Mouse (Mus musculus): Measurements from ENCODE around the gene Mlxip.

Gene Mlxip

DNA sequence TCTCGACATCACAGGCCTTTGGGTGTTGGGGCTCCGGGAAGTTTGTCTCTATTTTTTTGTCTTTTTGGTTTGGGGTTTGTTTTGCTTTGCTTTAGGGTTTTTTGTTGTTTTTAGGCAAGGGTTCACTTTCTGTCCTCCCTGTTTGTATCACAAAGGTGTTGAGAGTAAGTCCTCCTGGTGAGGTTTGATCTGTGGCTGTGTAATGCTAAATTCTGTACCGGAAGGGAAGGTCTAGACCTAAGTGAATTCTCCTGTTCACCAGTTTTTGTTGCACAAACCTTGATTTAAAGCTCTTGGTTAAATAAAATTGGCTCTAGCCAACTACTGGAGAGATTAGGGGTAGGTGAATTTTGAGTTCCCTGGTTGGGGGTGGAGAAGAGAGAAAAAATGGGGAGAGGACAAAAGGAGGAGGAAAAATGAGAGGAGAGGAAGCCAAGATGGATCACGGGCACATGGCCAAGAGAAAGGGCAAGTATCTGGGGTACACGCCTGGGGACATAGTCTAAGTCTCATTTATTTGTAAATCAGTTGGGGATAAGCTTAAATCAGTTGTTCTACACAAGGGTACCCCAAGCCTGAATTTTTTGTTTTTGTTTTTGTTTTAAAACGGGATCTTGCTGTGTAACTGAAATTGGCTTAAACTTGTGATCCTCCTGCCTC, 18.7 kb upstream of the Mlxip start:
- POLR2A ChIA-PET, result interaction anchor here (0.6 to 4.1 kb wide), 35 partner anchors 8 to 540 kb away, joined by 3 to 31 read pairs (median 4); partner anchors contain the start of genes Mlxip (in 2 of the 4), Kntc1 (in 1 of the 4) and Rsrc2 (in 1 of the 4)
- CTCF ChIA-PET, result interaction anchor here (0.6 to 3.8 kb wide), 20 partner anchors 9 to 994 kb away, joined by 3 to 48 read pairs (median 5); partner anchors contain the start of gene Mlxip (in 1 of the 4)

DNA sequence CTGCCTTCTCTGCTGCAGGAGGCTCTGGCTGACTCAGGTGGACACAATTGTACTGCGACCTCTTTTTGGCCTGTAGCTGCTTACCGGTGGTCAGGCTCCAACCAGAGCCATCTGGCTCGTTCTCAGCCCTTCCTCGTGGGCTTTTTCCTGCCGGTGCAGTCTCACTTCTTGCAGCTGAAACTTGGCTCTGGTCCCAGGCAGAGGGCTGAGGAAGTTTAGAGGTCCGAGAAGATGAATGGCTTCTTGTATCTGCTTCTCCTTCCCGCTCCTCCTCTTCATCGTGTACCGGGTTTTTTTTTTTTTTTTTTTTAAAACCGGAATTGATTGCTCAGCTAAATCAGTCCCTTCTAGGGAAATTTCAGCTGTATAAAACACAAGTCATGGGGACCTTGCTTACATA, 18.0 kb upstream of the Mlxip start:
- POLR2A ChIA-PET, result interaction anchor here (0.6 to 4.1 kb wide), 34 partner anchors 9 to 373 kb away, joined by 3 to 31 read pairs (median 4); partner anchors contain the start of genes Mlxip (in 3 of the 4), Diablo (in 1 of the 4), Kntc1 (in 1 of the 4) and Rsrc2 (in 1 of the 4)
- CTCF ChIA-PET, result interaction anchor here (0.6 to 3.8 kb wide), 38 partner anchors 8 to 995 kb away, joined by 3 to 48 read pairs (median 4); partner anchors contain the start of genes Mlxip (in 2 of the 4), Wdr66 (in 2 of the 4), Bcl7a (in 1 of the 4) and Rhof (in 1 of the 4)

DNA sequence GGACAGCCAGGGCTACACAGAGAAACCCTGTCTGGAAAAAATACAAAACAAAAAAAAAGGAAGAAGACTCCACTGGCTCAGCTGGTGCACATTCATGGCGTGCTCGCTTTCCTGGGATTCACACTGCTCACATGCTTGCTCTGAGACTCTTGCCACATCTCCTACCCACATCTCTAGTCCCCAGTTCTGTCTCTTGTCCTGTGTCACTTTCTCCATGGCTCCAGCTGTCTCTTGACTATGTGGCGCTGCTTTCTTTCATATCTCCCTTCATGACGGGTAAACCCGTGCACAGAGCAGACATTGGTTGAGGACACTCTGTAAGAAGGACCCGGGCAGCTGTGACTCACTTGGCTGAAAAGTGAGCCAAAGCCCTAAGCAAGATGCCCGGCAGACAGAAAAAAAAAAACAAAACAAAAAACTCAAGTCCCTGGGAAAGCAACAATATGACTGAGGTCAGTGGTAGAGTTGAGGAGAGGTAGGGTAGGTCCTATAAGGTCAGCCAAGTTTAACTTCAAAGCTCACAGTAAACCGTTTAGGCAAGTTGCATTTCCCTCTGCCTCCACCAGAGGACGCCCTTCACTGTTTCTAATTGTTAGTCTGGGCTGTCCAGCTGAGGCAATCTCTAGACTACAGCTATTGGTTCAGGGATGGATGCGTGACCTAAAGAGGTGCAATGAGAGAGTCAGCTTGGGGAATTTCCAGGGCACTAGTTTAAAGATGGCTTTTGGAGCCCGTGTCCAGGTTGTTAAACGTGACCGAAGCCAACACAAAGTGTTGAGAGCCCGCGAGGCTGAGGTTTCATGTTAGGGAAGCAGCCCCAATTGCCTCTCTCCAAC, 17.3 kb upstream of the Mlxip start:
- CTCF ChIA-PET, result interaction anchor here (0.5 to 3.8 kb wide), 90 partner anchors 8 to 1305 kb away, joined by 3 to 48 read pairs (median 4); partner anchors contain the start of genes Mlxip (in 3 of the 4), Wdr66 (in 2 of the 4), Bcl7a (in 1 of the 4) and Rhof (in 1 of the 4)
- POLR2A ChIA-PET, result interaction anchor here (0.5 to 4.1 kb wide), 42 partner anchors 8 to 372 kb away, joined by 3 to 31 read pairs (median 4); partner anchors contain the start of genes Mlxip (in 3 of the 4), Diablo (in 2 of the 4), Kntc1 (in 1 of the 4) and Rsrc2 (in 1 of the 4)

DNA sequence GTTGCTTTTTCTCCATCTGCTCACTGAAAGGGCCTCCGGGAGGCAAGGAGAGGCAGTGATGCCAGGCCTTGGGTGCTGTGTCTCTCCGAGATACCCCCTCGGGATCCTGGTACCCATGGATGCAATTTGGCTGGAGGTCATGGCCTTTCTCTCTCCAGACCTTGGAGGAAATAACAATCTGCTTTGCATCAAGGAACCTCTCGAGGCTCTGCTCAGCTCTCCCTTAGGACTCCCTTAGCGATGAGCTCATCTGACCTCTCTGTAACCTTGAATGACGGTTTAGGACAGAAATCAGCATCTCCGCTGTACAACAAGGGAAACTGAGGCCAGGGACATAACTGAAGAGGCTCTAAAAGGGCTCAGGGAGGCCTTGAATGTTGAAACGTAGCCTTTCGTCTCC, 15.9 kb upstream of the Mlxip start:
- ChIA-PET POLR2A (interaction anchor here in 3 of 4 experiments (0.9 to 4.1 kb wide), 6 partner anchors 10 to 121 kb away, joined by 3 to 31 read pairs (median 4); partner anchors contain the start of gene Mlxip (in 2 of the 3)), CTCF (interaction anchor here in 3 of 4 experiments (0.5 to 3.8 kb wide), 9 partner anchors 10 to 257 kb away, joined by 3 to 28 read pairs (median 9); partner anchors contain the start of gene Mlxip (in 2 of the 3))

DNA sequence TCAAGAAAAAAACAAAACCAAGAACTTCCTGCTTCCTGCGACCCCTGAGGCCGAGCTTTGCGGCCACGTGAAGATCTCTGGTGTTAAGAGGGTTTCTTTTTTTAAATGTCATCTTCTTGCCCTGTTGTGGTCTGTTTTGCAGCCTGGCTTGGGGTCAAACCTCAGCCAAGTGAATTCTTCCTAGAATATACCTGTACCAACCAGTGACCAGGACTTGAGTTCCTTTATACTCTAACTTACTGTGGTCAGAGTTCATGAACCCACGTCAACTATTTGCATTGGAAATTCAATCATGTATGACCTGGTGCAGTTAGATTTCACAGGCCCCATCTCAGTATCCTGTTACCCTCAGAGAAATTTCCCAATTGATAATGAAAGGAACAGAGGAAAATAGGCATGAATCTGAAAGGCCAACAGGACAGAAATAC, 15.1 kb upstream of the Mlxip start:
- CTCF ChIA-PET, result interaction anchor here in 3 of 4 experiments (0.5 to 1.4 kb wide), 5 partner anchors 11 to 258 kb away, joined by 3 to 12 read pairs (median 5); partner anchors contain the start of gene Mlxip (in 1 of the 3)
- POLR2A ChIA-PET, result interaction anchor here in 1 of 4 experiments (0.9 kb wide), 1 partner anchor 57 kb away, joined by 3 read pairs; no protein-coding TSS in a partner anchor

DNA sequence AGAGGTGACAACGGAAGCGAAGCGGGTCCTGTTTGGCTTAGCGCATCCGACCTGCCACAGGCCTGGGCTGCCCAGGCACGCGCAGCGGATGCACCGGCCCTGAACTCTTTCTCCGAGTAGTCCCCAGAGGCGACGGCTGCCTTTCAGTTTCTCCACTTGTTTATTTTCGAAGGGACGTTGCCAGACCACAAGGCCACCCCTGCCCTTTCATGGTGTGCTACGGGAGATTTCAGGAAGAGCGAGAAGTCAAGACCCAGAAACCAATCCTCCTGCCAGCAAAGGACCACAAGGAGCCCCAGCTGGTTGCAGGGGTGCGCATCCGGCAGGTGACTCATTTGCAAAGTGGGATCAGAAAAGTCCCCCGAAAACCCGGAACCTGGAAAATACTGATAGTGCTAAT, 12.6 kb upstream of the Mlxip start:
- POLR2A ChIA-PET, result interaction anchor here in 3 of 4 experiments (0.9 to 1.8 kb wide), 3 partner anchors 9 to 13 kb away, joined by 3 to 8 read pairs (median 4); partner anchors contain the start of gene Mlxip (in 2 of the 3)
- CTCF ChIA-PET, result interaction anchor here in 3 of 4 experiments (0.6 to 1.4 kb wide), 4 partner anchors 13 to 322 kb away, joined by 3 to 11 read pairs (median 4); no protein-coding TSS in a partner anchor

DNA sequence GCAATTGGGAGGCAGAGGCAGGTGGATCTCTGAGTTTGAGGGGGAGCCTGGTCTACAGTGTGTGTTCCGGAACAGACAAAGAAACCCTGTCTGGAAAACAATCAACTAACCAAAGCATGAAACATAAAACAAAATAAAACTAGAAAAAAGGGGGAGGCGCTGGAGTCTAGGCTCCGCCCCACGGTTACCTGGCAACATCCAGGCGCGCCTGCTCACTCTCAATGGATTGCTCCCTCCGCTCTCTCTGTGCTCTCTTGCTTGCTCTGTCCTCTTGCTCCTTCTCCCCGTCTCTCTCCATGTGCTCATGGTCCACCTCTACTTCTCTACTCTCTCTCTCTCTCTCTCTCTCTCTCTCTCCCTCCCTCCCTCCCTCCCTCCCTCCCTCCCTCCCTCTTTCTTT, 11.9 kb upstream of the Mlxip start:
- POLR2A ChIA-PET, result interaction anchor here in 2 of 4 experiments (1.5 to 1.8 kb wide), 2 partner anchors 8 to 12 kb away, joined by 4 to 8 read pairs; partner anchors contain the start of gene Mlxip (in 1 of the 2)
- CTCF ChIA-PET, result interaction anchor here in 2 of 4 experiments (0.6 to 1.4 kb wide), 2 partner anchors 14 to 110 kb away, joined by 3 to 11 read pairs; no protein-coding TSS in a partner anchor

DNA sequence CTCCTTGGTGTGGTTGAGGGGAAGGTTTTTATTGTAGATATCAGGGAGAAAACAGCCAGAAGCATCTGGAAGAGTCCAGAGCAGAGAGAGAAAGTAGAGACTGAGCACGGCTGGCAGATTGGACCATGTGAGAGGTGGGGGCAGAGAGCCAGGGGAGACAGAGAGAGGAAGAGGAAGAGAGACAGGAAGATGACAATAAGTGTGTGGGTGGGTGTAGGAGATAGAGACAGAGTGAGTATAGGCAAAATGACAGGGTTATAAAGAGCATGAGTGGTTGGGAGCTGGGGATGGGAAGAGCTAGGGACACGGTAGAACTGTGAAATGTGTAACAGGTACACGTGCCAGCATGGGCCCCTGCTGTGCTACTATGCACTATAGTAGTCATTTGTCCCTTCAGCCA, 6.1 kb upstream of the Mlxip start:
- ChIA-PET POLR2A (interaction anchor here in 2 of 4 experiments (0.8 to 1.3 kb wide), 5 partner anchors 10 to 52 kb away, joined by 3 read pairs; no protein-coding TSS in a partner anchor), CTCF (no interaction called here)

DNA sequence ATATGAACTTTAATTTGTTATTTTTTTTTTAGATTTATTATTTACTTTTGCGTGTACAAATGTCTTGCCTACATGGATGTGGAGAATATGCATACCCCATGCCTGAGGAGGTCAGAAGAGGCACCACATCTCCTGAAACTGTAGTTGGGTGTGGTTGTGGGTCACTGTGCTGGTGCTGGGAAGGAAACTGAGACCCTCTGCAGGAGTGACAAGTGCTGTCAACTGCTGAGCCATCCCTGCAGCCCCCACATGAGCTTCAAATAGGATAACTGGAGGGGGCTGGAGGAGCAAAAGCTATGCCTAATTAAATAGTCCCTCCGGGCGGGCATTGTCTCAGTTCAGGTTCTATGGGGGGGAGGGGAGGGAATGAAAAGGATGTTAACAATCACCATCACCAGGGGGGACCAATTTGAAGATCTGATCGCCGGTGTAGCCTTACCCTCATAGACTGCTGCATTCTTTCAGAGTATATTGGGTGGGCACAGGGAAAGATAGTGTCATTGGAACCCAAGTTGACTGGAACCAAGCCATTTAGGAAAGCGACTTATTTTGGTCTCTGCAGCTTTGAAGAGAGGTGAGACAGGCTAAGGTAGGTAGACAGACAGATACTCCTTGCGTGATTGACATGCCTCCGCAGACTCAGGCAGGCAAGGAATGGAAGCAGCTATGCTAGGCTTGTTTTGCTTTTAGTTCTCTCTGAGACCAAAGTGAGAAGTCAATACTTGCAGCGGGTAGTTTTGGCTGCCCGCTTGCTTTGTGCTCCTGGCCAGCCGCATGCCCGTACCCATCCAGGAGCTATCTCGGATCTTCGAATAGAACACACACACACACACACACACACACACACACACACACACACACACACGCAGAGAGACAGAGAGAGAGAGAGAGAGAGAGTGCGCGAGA, 3.8 kb upstream of the Mlxip start:
- POLR2A ChIA-PET, result interaction anchor here in 3 of 4 experiments (0.6 to 1.1 kb wide), 10 partner anchors 9 to 251 kb away, joined by 3 to 6 read pairs (median 3); no protein-coding TSS in a partner anchor
- CTCF ChIA-PET, result interaction anchor here in 2 of 4 experiments (0.6 to 1.3 kb wide), 3 partner anchors 13 to 242 kb away, joined by 3 to 7 read pairs (median 3); no protein-coding TSS in a partner anchor

DNA sequence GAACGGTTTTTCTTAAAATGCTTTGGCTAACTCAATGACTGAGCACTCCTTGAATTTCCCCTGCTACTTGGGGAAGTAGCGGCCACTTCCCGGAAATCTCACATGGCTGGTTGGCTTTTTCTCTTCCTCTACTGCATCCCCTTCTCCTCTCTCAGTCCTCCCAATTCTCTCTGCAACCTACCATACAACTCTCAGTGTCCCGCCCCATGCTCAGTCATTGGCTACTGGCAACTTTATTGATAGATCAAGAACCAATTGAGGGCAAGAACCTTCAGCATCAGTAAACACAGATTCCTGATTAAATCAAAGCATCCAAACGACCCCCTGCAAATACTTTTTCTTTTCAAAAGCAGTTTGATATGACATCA, 3.2 kb upstream of the Mlxip start:
- POLR2A ChIA-PET, result interaction anchor here in 1 of 4 experiments (0.7 to 1.1 kb wide), 3 partner anchors 10 to 222 kb away, joined by 3 to 4 read pairs (median 3); no protein-coding TSS in a partner anchor
- CTCF ChIA-PET, result interaction anchor here in 2 of 4 experiments (1.2 to 1.9 kb wide), 3 partner anchors 14 to 233 kb away, joined by 3 to 7 read pairs (median 3); no protein-coding TSS in a partner anchor

DNA sequence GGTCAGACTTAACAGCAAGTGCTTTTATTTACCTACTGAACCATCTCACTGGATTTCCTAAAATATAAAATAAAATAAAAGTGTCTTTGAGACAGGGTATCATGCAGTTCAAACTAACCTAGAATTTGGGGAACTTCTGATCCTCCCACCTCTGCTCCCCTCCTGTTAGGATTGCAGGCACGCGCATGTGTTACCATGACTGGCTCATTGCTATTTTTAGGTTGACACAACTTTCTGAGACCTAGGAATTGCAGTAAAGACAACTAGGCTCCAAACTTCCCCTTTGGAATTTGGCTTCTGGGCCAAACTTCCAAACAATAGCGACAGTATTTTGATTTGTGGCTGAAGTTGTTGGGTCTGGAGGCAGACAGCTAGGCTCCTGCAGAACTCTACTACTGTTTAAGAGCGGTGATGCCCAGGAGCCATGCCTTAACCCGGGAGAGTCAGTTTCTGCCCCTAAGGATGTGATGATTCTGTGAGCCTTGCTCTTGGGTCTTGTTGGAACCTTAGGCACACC, 754 bp upstream of the Mlxip start:
- ChIA-PET POLR2A (interaction anchor here in 3 of 4 experiments (0.6 to 1.9 kb wide), 40 partner anchors 9 to 1040 kb away, joined by 3 to 31 read pairs (median 4); partner anchors contain the start of genes Ccdc62 (in 1 of the 3), Diablo (in 1 of the 3), Kntc1 (in 1 of the 3) and Rsrc2 (in 1 of the 3)), CTCF (interaction anchor here (0.5 to 2.1 kb wide), 16 partner anchors 15 to 1383 kb away, joined by 3 to 25 read pairs (median 6); no protein-coding TSS in a partner anchor)

DNA sequence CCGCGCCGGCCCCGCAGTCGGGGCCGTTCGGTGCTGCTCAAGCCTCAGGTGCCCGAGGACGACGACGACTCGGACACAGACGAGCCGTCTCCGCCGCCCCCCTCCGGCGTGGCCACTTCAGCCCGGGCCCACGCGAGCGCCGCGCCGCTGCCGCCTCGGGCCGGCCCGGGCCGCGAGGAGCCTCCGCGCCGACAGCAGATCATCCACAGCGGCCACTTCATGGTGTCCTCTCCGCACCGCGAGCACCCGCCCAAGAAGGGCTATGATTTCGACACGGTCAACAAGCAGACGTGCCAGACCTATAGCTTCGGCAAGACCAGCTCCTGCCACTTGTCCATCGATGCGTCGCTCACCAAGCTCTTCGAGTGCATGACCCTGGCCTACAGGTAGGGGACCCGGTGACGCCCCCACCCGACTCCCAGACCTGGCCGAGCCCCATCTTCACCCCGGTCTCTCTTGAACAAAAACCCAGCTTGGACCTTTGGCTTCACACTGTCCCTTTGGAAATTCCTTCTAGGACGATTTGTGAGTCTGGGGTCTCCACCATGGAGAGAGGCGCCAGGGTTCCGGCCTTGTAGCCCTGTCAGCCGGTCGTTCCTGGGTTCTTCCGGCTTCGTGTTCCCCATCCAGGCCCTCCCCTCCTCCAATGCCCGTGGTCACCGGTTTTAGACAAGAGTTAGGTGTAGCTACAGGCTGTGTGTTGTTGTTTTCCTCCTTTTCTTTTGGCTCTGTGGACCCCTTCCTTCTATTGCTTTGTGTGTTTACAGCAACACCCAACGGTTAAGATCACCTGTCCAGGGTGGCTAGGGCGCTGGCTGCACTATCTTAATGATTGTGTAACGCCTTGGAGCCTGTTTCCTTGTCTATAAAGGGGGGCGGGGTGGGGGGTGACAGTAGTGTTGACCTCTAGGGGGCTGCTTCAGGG, 621 bp downstream of the Mlxip start:
- ChIA-PET POLR2A (interaction anchor here (0.6 to 1.9 kb wide), 33 partner anchors 10 to 941 kb away, joined by 3 to 31 read pairs (median 4); partner anchors contain the start of genes Ccdc62 (in 1 of the 4), Diablo (in 1 of the 4), Kntc1 (in 1 of the 4) and Rsrc2 (in 1 of the 4)), CTCF (interaction anchor here (0.6 to 2.1 kb wide), 18 partner anchors 16 to 1083 kb away, joined by 3 to 25 read pairs (median 5); partner anchors contain the start of gene Rilpl2 (in 1 of the 4))

DNA sequence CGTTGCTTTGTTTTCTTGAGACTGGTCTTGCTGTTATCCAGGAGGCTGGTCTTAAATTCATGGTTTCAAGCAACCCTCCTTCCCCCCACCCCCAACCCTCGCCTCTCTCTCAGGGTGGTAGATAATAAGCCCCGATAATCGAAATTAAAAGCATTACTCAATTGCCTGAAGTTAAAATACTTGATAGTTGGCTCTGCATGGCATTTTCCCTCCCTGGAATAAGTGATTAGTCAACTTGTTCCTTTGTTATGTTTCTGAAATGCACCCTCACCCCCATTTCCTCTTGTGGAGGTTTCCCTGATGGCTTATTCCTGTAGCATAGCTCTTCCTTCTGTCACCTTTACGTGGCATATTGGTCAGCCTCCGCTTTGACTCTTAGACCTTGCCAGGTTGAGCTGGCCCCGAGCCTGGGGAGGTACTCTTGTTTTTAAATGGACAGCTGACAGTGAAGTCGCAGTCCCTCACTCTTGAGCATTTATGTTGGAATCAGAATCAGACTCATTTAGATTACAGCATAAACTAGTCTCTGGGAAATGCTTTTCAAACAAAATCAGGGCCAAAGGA, 2.4 kb downstream of the Mlxip start:
- POLR2A ChIA-PET, result interaction anchor here in 3 of 4 experiments (1.0 to 1.4 kb wide), 3 partner anchors 20 to 28 kb away, joined by 3 to 5 read pairs (median 3); no protein-coding TSS in a partner anchor
- CTCF ChIA-PET, result interaction anchor here in 3 of 4 experiments (0.6 to 1.1 kb wide), 3 partner anchors 20 to 233 kb away, joined by 3 to 4 read pairs (median 4); no protein-coding TSS in a partner anchor

DNA sequence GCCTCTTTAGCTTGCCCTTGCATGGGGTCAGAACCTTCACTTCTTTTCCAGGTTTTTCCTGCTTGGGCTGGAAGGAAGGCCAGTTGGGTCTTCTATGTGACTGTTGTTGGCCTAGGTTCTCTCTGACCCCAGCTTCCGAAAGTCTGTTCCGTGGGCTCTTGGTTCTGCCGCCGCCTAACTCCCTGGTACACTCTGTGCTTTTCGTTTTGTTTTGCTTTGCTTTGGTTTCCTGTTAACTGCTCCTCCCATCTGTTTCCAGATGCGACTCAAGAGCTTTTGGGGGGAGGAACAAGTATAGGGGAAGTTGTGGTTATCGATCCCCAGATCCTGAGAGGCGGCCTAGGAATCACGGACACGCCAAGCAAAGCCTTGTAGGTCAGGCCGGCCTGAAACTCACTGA, 3.2 kb downstream of the Mlxip start:
- CTCF ChIA-PET, result interaction anchor here in 3 of 4 experiments (0.6 to 1.1 kb wide), 3 partner anchors 20 to 232 kb away, joined by 3 to 4 read pairs (median 4); no protein-coding TSS in a partner anchor
- POLR2A ChIA-PET, result interaction anchor here in 3 of 4 experiments (0.6 to 1.4 kb wide), 4 partner anchors 21 to 102 kb away, joined by 3 to 5 read pairs (median 3); no protein-coding TSS in a partner anchor

Measured in embryonic stem cell, embryonic (primary cell).